Mouse (Mus musculus) C2C12 (cell line): ENCODE results near the gene Hadh.

ENCODE experiments used
- CEBPB ChIP-seq: IDR thresholded peaks from one replicate; pipeline ENCODE4 v1.6.1; 2011; ENCODE audit warnings: low read depth, mild to moderate bottlenecking, control low read depth, moderate library complexity
- CTCF ChIP-seq: IDR thresholded peaks from one replicate; pipeline ENCODE4 v1.5.1; 2011; ENCODE audit not compliant: control insufficient read depth, insufficient read depth, insufficient read length
- FOSL1 ChIP-seq: IDR thresholded peaks from one replicate; pipeline ENCODE4 v1.8.0; 2011; ENCODE audit warnings: mild to moderate bottlenecking, low read length; ENCODE audit not compliant: poor library complexity, insufficient read depth, severe bottlenecking
- MAX ChIP-seq: IDR thresholded peaks from one replicate; pipeline ENCODE4 v1.6.1; 2011; ENCODE audit warnings: mild to moderate bottlenecking, control low read depth
- MYOD1 ChIP-seq: IDR thresholded peaks from one replicate; pipeline ENCODE4 v1.6.1; 2011; ENCODE audit warnings: low read depth; ENCODE audit not compliant: control insufficient read depth, insufficient read length
- MYOG ChIP-seq: IDR thresholded peaks from one replicate; pipeline ENCODE4 v1.6.1; 2011; ENCODE audit not compliant: control insufficient read depth, insufficient read length; ENCODE audit errors: extremely low read depth
- USF1 ChIP-seq: IDR thresholded peaks from one replicate; pipeline ENCODE4 v1.6.1; 2011; ENCODE audit warnings: low read depth, mild to moderate bottlenecking, control low read depth, moderate library complexity

- TF ChIP-seq CTCF: no peak
- no peak for TF ChIP-seq MYOG
- TF ChIP-seq USF1: no peak
- TF ChIP-seq MAX: no peak
- TF ChIP-seq FOSL1: no peak
- no peak for TF ChIP-seq MYOD1
- TF ChIP-seq CEBPB: no peak
Measured at GRCm38 (mm10) chr3:131307811-131308210, 35.9 kb upstream of the Hadh start.
